In genomic region chr1:55225398-55225797, GRCm38 (mm10) we compare ENCODE assay signal across 8 mouse cellular contexts. TPM values are rescaled to one million over a fixed set of nuclear protein-coding genes. Genes with fewer than 3 reads are reported as not detected.
DNase-seq lines count a peak whose midpoint lies in the region; ATAC-seq and TF ChIP-seq lines count a peak whose summit lies in the region.

No protein-coding gene starts in this region.

- no peaks in the 10 kb centered on the region; the same call in 1 of the 2 replicates for H3K4me1 ChIP-seq in liver, adult 2 months (ENCODE audit: control insufficient read depth, insufficient read depth, low read length)
- no peaks in the 10 kb centered on the region for H3K4me1 ChIP-seq in liver, embryonic 12.5 days
- peaks cover 23% of the 10 kb centered on the region for H3K4me1 ChIP-seq in forebrain, embryonic 12.5 days
- peaks cover 26% of the 10 kb centered on the region for H3K4me1 ChIP-seq in limb, embryonic 10.5 days
- H3K4me1 ChIP-seq in olfactory bulb, adult 2 months (ENCODE audit: control insufficient read depth, insufficient read depth, low read length), result peaks cover 7% of the 10 kb centered on the region; the same call in 1 of the 2 replicates

- WGBS in liver, adult 2 months, result 76% methylated on average over 3 of the region's 3 CpGs
- 64% methylated on average over 3 of the region's 3 CpGs for WGBS in liver, embryonic 12.5 days (ENCODE audit: insufficient replicate concordance)
- 18% methylated on average over 3 of the region's 3 CpGs for WGBS in forebrain, embryonic 12.5 days
- 28% methylated on average over 3 of the region's 3 CpGs for WGBS in limb, embryonic 10.5 days
- 69% methylated on average over 3 of the region's 3 CpGs for WGBS in olfactory bulb, adult 2 months

- H3K27me3 ChIP-seq in liver, adult 2 months (ENCODE audit: control insufficient read depth, insufficient read depth, low read length), result no peaks in the 10 kb centered on the region
- H3K27me3 ChIP-seq in liver, embryonic 12.5 days (replicated peaks), result peaks cover 53% of the 10 kb centered on the region
- 0 out of 2 replicates have a peak, but pooled peaks cover 3% of the 10 kb centered on the region for H3K27me3 ChIP-seq in forebrain, embryonic 12.5 days
- no peaks in the 10 kb centered on the region for H3K27me3 ChIP-seq in limb, embryonic 10.5 days (ENCODE audit: low read depth, poor library complexity, severe bottlenecking)

- no peak for TF ChIP-seq CTCF in liver, adult 2 months (IDR thresholded peaks at IDR 0.05; ENCODE audit: low read depth, low read length)
- no peak for TF ChIP-seq CTCF in olfactory bulb, adult 2 months (IDR thresholded peaks at IDR 0.05; ENCODE audit: insufficient read depth, low read depth, low read length)

- H3K9me3 ChIP-seq in liver, embryonic 12.5 days (replicated peaks), result no peaks in the 10 kb centered on the region
- H3K9me3 ChIP-seq in forebrain, embryonic 12.5 days, result no peaks in the 10 kb centered on the region
- H3K9me3 ChIP-seq in limb, embryonic 10.5 days (replicated peaks), result no peaks in the 10 kb centered on the region

- no peaks in the 10 kb centered on the region for H3K79me2 ChIP-seq in liver, adult 2 months (ENCODE audit: control insufficient read depth, insufficient read depth, low read length)

- no peak overlapping the region for H3K9ac ChIP-seq in liver, adult 2 months (ENCODE audit: low read depth, low read length)
- no peak overlapping the region for H3K9ac ChIP-seq in liver, embryonic 12.5 days
- peak overlapping the region; percentile 36; the same call in 1 of the 2 replicates for H3K9ac ChIP-seq in forebrain, embryonic 12.5 days

- no peaks in the 10 kb centered on the region for H3K36me3 ChIP-seq in liver, adult 2 months (ENCODE audit: control insufficient read depth, insufficient read depth, low read length)
- H3K36me3 ChIP-seq in liver, embryonic 12.5 days, result no peaks in the 10 kb centered on the region
- H3K36me3 ChIP-seq in forebrain, embryonic 12.5 days (replicated peaks), result no peaks in the 10 kb centered on the region
- H3K36me3 ChIP-seq in limb, embryonic 10.5 days, result no peaks in the 10 kb centered on the region; the same call in 1 of the 2 replicates

- H3K4me2 ChIP-seq in liver, embryonic 12.5 days, result no peak overlapping the region
- H3K4me2 ChIP-seq in forebrain, embryonic 12.5 days, result peak overlapping the region; percentile 65

- no peak for DNase-seq in liver, adult 2 months (ENCODE audit: extremely low read depth, low read depth, low spot score)
- DNase-seq in limb, embryonic 10.5 days (ENCODE audit: low spot score), result no peak
- DNase-seq in right cerebral cortex, adult 18-20 months, result no peak
- no peak for DNase-seq in thymus, postnatal 10 days (ENCODE audit: low spot score in 2 of 2)
- no peak for DNase-seq in layer of hippocampus, postnatal 25 days (ENCODE audit: extremely low spot score in 1 of 2, low spot score in 1 of 2)

- ATAC-seq in liver, embryonic 12.5 days, result no peak
- peak; percentile 27; the same call in 1 of the 2 replicates for ATAC-seq in forebrain, embryonic 12.5 days (ENCODE audit: low FRiP score)

- no peak for TF ChIP-seq POLR2A in liver, adult 2 months (IDR thresholded peaks at IDR 0.05; ENCODE audit: extremely low read depth, insufficient read depth, low read length)
- no peak for TF ChIP-seq POLR2A in olfactory bulb, adult 2 months (IDR thresholded peaks at IDR 0.05; ENCODE audit: insufficient read depth, low read depth, low read length)

- peak overlapping the region; percentile 30; the same call in 1 of the 2 replicates for H3K4me3 ChIP-seq in liver, adult 2 months (ENCODE audit: insufficient read depth, low read depth, low read length)
- no peak overlapping the region for H3K4me3 ChIP-seq in liver, embryonic 12.5 days
- H3K4me3 ChIP-seq in forebrain, embryonic 12.5 days (replicated peaks), result peak overlapping the region; percentile 45
- H3K4me3 ChIP-seq in limb, embryonic 10.5 days, result peak overlapping the region; percentile 62
- peak overlapping the region; percentile 23; the same call in 1 of the 2 replicates for H3K4me3 ChIP-seq in olfactory bulb, adult 2 months (ENCODE audit: insufficient read depth, low read depth, low read length)

- no peak overlapping the region for H3K27ac ChIP-seq in liver, adult 2 months (replicated peaks; ENCODE audit: insufficient read depth, low read depth, low read length)
- H3K27ac ChIP-seq in liver, embryonic 12.5 days, result no peak overlapping the region
- peak overlapping the region; percentile 36; the same call in 1 of the 2 replicates for H3K27ac ChIP-seq in forebrain, embryonic 12.5 days
- H3K27ac ChIP-seq in limb, embryonic 10.5 days, result peak overlapping the region; percentile 92
- no peak overlapping the region for H3K27ac ChIP-seq in olfactory bulb, adult 2 months (ENCODE audit: insufficient read depth, low read depth, low read length)

RNA-seq across cellular contexts. Expression of gene Rftn2, which starts 1.2 kb away (rescaled TPM):
- 0.37 and 0.54 TPM in 2 replicates for total RNA-seq in liver, adult 2 months (2014; rRNA removed)
- 0.24 and 0.29 TPM in 2 replicates for polyA plus RNA-seq in liver, adult 2 months (2012; rRNA removed)
- polyA plus RNA-seq in liver, embryonic 12.5 days (2016; fragmentation: Nextera tagmentation; extraction: Ambion mirVana), result 1.2 TPM in 2 replicates
- 10.8 and 11.4 TPM in 2 replicates for polyA plus RNA-seq in forebrain, embryonic 12.5 days (2016; fragmentation: Nextera tagmentation; extraction: Ambion mirVana)
- polyA plus RNA-seq in limb, embryonic 10.5 days (2016; fragmentation: Nextera tagmentation; extraction: Ambion mirVana), result 13.4 and 25.4 TPM in 2 replicates
- polyA plus RNA-seq in olfactory bulb, adult 2 months (2012; ENCODE audit: insufficient read depth, insufficient read length, low replicate concordance, missing spikeins), result not detected in 2 replicates
- 10 to 100 TPM; 32.0 to 33.8 TPM for total RNA-seq in layer of hippocampus, postnatal 25 days (2021)

RNA-seq across cellular contexts. Expression of gene Mars2, which starts 11.6 kb away (rescaled TPM):
- total RNA-seq in liver, adult 2 months (2014; rRNA removed), result 1.0 TPM in 2 replicates
- 0.67 and 0.75 TPM in 2 replicates for polyA plus RNA-seq in liver, adult 2 months (2012; rRNA removed)
- 4.2 TPM in 2 replicates for polyA plus RNA-seq in liver, embryonic 12.5 days (2016; fragmentation: Nextera tagmentation; extraction: Ambion mirVana)
- polyA plus RNA-seq in forebrain, embryonic 12.5 days (2016; fragmentation: Nextera tagmentation; extraction: Ambion mirVana), result 4.0 and 4.7 TPM in 2 replicates
- 2.5 and 2.8 TPM in 2 replicates for polyA plus RNA-seq in limb, embryonic 10.5 days (2016; fragmentation: Nextera tagmentation; extraction: Ambion mirVana)
- polyA plus RNA-seq in olfactory bulb, adult 2 months (2012; ENCODE audit: insufficient read depth, insufficient read length, low replicate concordance, missing spikeins), result not detected in 2 replicates
- total RNA-seq in layer of hippocampus, postnatal 25 days (2021), result 1 to 10 TPM; 8.2 to 9.8 TPM

Comparison
In these comparisons a context has a peak if more than half of its experiments do, and no peak if none do; other contexts are left out.
1. H3K27ac ChIP-seq: peak in forebrain, embryonic 12.5 days (single experiment) and limb, embryonic 10.5 days (single experiment); none in liver, adult 2 months (single experiment), liver, embryonic 12.5 days (single experiment) and olfactory bulb, adult 2 months (single experiment).